Mouse (Mus musculus): ENCODE data around the gene Tiam1.

Tiam1 gene

GRCm38 (mm10) chr16:89914946-89915345 is 228.6 kb downstream of the Tiam1 start:
- DNase-seq (ENCODE audit: low read depth, low spot score): no peak

DNA sequence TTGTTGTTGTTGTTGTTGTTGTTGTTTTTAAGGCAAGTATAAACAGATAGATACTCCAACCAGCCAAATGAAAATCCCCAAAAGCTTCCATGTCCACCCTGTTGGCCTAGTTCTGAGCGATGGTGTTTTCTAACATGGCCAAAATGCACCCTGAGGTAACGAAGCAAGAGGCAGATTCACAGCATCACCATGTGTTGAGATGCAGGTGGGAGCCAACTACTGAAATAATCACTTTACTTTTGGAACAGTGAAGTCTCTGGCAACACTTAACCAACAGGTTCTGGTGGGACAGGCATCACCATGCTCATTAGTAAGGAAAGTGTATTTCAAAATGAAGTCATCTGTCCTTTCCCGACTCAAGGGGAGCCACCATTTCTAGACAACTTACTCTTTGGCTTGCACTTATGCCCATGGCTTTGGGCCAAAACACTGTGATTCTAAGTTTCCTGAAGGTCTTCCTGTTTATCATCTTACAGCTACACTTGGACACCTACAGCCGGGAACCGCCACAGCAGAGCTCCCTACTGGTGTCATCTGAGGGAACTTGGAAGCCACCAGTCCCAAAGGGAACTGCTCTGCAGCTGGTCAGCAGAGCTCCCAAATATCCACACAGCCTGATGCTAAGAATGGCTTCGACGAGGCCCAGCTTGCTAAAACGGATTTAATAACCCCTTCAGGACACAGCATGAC is 230.7 kb downstream of the Tiam1 start:
- DNase-seq (ENCODE audit: low read depth, low spot score): no peak

DNA sequence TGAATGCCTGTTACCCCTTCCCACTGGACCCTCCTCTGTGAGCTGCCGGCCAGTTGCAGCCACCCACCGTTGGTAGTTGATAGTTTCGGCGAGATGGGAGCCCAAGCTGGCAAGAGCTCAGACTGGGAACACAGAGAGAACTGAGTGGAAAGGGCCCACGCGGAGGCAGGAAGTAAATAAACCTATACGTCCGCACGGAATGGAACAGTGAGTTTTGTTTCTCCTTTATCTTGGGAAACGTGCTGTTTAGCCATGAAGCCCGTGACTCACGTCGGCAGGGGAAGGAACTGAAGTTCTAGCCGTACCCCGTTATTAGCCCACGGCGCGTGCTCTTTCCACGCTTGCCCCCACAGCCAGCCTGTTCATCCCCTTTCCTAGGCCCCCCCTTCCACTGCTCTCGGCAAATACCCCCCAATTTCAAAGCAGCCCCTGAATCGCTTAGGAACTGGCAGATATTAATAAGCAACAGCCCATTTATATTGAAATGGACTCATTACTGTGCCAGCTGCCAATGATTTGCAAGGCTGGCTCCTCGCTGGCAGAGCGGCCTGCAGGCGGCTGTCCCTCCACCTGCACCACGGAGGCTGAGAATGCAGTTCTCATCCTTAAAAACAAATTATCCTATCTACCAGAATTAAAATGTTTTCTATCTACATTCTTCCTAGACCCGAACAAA is 234.0 kb downstream of the Tiam1 start:
- DNase-seq (ENCODE audit: low read depth, low spot score): no peak

GRCm38 (mm10) chr16:89907651-89908050 is 235.9 kb downstream of the Tiam1 start:
- no peak for DNase-seq (ENCODE audit: low read depth, low spot score)

DNA sequence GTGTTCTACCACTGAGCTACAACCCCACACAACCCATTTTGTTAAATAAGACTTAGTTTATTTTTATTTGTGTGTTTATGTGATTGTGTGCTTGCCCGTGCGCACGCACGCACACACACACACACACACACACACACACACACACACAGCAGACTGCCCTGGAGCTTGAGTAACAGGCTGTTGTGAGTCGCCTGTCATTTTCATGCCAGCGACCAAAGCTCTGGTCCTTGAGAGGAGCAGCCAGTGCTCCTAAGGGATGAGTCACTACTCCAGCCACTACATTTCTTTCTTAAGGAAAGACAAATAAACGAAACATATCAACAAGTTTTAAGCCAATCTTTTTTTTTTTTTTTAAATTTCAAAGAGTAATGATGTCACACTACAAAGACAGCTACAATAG is 236.7 kb downstream of the Tiam1 start:
- no peak for DNase-seq (ENCODE audit: low read depth, low spot score)

DNA sequence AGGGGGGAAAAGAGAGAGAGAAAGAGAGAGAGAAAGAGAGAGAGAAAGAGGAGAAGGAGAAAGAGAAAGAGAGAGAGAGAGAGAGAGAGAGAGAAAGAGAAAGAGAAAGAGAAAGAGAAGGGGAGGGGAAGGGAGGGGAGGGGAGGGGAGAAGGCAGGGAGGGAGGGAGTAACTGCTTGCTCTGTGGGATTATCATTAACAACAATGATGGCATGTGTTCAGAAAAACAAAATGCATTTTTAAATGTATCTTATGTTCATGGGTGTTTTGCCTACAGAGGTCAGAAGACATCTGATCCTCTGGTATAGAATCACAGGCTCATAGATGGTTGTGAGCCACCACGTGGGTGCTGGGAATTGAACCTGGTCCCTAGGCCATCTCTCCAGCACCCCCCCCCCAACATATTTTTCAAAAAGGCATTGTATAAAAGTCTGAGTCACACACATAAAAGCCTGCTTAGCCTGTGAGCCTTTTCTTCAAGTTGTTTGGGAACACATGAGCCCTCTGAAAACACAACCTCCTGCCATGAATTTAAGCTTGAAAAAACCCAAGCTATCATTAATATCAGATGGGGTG is 237.8 kb downstream of the Tiam1 start:
- no peak for DNase-seq (ENCODE audit: low read depth, low spot score)

DNA sequence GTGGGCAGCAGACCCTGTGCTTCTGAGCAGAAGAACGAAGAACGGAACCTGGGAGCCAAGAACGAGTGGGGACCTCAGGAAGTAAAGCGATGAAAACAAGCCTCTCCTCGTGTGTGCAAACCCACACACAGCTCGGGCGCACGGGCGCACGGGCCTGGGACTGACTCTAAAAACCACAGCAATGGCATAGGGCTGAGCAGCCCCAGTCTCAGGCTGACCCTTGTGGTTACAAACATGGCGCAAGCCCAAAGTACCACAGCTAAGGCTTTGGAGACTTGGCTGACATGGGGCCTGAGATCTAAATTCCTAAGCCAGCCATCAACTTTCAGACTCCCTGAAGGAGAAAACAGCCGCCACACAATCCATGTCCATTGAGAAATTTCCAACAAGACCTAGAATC is 239.4 kb downstream of the Tiam1 start:
- DNase-seq (ENCODE audit: low read depth, low spot score): no peak

DNA sequence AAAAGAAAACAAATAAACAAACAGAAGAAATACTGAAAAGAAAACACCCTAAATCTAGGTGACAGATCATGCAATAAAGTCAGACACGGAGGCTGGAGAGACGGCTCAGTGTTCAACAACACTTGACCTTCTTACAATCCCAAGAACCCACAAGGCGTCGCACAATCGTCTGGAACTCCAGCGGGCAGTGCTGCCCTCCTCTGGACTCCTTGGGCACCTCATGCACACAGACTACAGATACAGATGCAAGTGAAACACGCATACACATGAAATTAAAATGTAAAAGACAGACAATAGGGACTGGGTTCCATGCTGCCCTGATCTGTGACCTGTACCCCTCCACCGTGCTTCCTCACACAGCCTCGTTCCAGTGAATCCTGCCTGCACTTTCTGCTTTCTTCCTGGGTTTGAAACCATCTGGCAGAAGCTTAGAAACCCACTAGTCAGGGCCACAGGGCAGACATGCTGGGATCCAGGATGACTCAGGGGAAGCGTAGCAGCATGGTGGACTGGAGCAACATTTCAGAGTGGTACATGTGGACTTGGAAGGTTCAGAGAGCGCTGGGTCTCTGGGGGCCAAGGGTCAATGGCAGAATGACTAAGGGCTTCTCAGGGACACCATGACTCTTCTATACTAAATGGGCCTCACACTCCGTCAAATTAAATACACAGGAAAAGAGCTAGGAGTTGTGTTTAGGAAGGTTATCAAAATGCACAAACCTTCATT is 240.8 kb downstream of the Tiam1 start:
- no peak for DNase-seq (ENCODE audit: low read depth, low spot score)

DNA sequence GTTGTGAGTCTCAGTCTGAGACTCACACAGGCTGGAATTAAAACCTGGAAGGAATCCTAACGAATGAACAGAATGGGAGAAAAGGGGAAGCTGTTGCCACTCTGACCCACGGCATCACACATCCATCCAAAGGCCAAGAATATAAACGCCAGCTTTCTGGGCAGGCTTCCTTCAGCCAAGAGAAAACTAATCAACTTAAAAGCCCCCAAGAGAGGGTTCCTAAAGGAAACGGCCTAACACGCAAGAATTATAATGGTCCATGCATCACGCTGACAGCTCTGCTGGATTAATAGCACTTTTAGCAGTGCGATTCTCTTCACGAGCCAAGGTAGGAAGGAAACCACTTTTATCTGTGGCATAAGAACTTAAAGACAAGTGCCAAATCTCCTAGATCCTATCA is 242.9 kb downstream of the Tiam1 start:
- DNase-seq (ENCODE audit: low read depth, low spot score): no peak

DNA sequence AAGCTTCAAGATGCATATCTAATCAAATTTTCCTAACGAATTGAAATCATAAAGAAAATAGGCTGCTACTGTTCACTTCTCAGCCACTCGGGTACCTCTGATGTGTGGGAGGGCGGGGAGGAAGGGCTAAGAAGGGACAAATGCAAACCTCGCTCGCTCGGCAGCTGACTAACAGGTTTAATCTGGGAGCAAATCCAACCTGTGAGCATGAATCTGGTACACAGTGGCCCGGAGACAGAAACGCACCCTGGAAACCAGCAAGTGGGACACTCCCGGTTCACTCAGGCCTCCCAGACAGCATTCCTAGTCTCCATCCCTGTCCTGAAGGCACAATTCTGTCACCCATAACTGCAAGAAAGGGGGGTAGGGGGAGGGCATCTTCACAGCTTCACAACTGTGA is 244.4 kb downstream of the Tiam1 start:
- DNase-seq (ENCODE audit: low read depth, low spot score): peak; percentile 9

DNA sequence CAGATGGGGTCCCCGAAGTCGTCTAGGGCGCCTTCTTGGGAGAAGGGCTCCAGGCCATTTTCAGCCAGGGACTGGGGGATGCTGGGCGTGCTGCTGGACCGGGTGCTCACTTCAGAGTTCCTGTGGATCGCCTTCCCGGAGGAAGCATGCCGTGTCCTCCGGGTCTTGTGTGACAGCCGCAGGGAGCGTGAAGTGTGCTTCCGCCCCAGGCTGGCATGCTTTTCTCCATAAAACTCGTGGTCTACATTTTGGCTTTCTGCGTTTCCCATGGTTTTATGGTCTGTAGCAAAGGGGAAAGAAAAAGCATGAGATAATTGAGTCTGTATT is 245.3 kb downstream of the Tiam1 start:
- DNase-seq (ENCODE audit: low read depth, low spot score): no peak

DNA sequence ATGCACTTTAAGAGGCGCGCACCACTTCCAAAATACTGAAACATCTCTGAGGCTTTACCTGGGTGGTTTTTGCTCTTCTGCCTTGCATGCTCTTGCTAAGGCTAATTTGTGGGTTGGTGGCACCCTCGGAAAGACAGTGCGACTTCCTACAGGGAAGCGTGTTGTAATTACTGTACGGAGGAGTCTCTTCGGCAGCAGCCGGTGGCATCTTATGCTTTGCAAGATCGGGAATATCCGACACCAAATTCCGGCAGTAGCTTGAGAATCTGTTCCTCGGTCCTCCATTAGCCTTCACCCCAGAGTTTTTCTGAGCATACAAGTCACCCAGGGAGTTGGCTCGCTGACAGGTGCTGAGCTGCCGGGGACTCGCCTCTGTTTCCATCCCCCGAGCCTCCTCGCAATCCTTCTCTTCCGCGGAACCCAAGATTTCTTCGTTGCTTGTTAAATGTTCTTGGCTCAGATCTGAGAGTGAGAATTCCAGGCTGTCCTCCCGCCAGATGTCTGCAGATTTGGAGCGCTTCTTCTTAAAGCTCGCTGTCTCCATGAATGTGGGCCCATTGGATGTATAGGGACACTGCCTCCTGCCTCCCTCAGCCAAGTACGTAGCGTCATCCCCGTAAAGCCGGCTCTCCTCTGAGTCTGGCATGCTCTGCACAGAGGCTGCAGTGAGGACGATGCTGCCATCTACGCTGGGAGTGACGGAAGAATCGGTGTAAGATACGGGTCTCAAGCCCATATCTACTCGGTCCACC is 245.8 kb downstream of the Tiam1 start:
- no peak for DNase-seq (ENCODE audit: low read depth, low spot score)

DNA sequence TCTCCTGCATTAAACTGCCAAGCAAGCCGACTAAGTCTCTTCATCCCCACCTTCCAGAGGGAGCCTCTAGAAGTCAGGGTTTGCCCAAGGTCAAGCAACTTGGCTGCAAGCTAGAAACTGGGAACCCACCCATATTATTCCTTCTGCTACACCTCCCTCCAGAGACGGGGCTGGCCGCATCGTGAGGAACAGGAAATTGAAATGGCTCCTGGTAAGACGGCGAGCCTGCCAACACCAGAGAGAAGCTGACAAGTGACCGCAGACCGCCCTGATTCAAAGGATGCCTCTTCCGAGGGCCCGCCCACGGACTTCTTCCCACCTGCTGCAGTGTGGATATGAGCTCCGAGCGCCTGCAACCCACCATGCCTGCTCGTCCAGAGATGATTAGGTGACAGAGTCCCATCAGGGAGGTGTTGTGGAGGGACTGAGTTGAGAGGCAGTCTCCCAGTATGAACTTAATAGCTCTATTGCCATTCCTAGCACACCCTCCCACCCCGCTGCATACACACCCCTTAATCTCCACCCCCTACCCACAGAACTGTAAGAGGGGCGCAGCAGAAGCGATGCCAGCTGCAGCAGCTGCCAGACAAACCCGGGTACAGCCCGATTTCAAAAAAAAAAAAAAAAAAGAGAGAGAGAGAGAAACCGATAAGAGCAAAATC is 246.6 kb downstream of the Tiam1 start:
- no peak for DNase-seq (ENCODE audit: low read depth, low spot score)

GRCm38 (mm10) chr16:89896392-89896791 is 247.2 kb downstream of the Tiam1 start:
- DNase-seq (ENCODE audit: low read depth, low spot score): no peak

GRCm38 (mm10) chr16:89895283-89895682 is 248.3 kb downstream of the Tiam1 start:
- DNase-seq (ENCODE audit: low read depth, low spot score): no peak

DNA sequence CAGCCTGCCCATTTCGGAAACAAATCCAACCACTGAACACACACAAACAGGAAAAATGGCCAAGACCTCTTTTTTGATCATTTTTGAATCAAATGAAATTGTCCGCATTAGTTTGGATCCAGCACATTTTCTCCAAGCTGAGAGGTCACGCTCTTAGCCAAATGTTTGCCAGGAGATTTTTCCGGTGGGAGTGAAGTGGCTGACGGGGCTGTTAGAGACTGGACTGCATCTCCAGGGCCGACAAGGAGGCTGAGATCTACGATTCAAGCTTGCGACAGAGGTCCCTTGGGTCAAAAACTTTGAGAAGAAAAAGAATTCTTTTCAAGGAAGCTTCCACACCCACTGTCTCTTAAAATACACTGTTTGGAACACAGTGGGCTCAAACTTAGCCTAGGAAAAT is 248.8 kb downstream of the Tiam1 start:
- DNase-seq (ENCODE audit: low read depth, low spot score): no peak

- no peak for DNase-seq (ENCODE audit: low read depth, low spot score)
These were observed 252.9 kb downstream of the Tiam1 start for GRCm38 (mm10) chr16:89890515-89891189.

- no peak for DNase-seq (ENCODE audit: low read depth, low spot score)
These were observed 253.6 kb downstream of the Tiam1 start for GRCm38 (mm10) chr16:89889890-89890462.

DNA sequence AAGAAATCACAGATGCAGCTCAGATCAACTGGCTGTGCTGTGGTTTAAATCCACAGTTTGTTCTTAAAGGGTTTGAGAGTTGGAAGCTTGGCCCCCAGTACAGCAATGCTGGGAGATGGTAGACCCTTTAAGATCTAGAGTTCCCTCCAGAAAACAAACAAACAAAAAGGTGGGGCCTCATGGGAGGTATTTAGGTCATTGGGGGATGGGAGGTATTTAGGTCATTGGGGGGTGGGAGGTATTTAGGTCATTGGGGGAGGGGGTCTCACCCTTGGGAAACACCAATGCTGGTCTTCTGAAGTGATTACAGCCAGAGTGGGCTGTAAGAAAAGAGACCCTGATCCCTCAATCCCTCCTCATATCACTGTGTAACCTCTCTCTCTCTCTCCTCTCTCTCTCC is 257.0 kb downstream of the Tiam1 start:
- no peak for DNase-seq (ENCODE audit: low read depth, low spot score)

DNA sequence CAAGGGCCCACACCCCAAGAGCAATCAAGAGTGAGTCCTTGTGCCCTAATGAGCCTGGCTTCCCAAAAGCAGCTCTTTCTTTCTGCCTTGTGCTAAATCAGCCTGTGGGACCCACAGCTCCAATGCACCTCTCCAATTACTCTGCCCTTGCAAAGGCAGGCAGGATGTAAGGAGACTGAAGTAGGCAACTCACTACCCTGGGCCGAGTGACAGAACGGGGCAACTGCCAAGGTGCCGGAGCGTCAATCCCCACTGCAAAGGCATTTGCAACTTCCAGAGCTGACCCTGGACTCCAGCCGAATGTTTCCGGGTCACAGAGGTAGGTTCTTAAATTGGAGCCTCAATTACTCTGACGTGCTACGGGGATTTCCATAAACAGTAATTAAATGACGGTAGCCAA is 257.9 kb downstream of the Tiam1 start:
- DNase-seq (ENCODE audit: low read depth, low spot score): no peak

Data from retina, adult 2 months (tissue).